Mouse (Mus musculus) CH12.LX (cell line): ENCODE data around the gene Dpp4. TPM values are rescaled to one million over a fixed set of nuclear protein-coding genes. Genes with fewer than 3 reads are reported as not detected.

ENCODE experiments used
- DNase-seq: peaks from one replicate; pipeline ENCODE4 v3.0.0-alpha.2; 2013; ENCODE audit errors: extremely low read depth
- H3K27ac ChIP-seq: 2 replicates; pipeline ENCODE4 v1.5.1; 2012; ENCODE audit warnings: low read depth, mild to moderate bottlenecking, control low read depth, moderate library complexity; ENCODE audit not compliant: insufficient read depth
- H3K27me3 ChIP-seq: replicated peaks from 2 replicates; pipeline ENCODE3; 2012; ENCODE audit warnings: inconsistent platforms
- H3K36me3 ChIP-seq, 2 experiments: replicated peaks in 1 of 2; 2 replicates each; pipeline versions ENCODE3 to v1.6.1; 2012; ENCODE audit warnings: inconsistent platforms in 1 of 2, low read length in 1 of 2, mild to moderate bottlenecking in 1 of 2, mixed read lengths in 1 of 2, moderate library complexity in 1 of 2; ENCODE audit not compliant: control insufficient read depth in 1 of 2, insufficient read depth in 1 of 2
- H3K4me1 ChIP-seq, 2 experiments: 2 replicates each; pipeline ENCODE4 v1.6.1; 2012; ENCODE audit warnings: inconsistent platforms in 1 of 2, moderate library complexity in 1 of 2; ENCODE audit not compliant: insufficient read depth in 2 of 2, control insufficient read depth in 1 of 2
- H3K4me2 ChIP-seq: 2 replicates; pipeline ENCODE4 v1.6.1; 2012; ENCODE audit warnings: low read depth, mild to moderate bottlenecking, control low read depth; ENCODE audit not compliant: poor library complexity, insufficient read depth, severe bottlenecking
- H3K4me3 ChIP-seq, 3 experiments: fragments of 150-350 bp in 1 of 3; sonication (generic) in 1 of 3; replicated peaks in 1 of 3; 2 replicates each; pipeline versions ENCODE3 to v1.5.1; 2011 to 2012; ENCODE audit warnings: low read depth in 2 of 3, low read length in 2 of 3, mild to moderate bottlenecking in 2 of 3, moderate library complexity in 2 of 3, control low read depth in 1 of 3, improper control_type of control experiment in 1 of 3, inconsistent platforms in 1 of 3, mixed read lengths in 1 of 3; ENCODE audit not compliant: poor library complexity in 1 of 3
- H3K79me2 ChIP-seq: replicated peaks from 2 replicates; pipeline ENCODE4 v1.6.1; 2012; ENCODE audit warnings: mild to moderate bottlenecking, moderate library complexity; ENCODE audit not compliant: control insufficient read depth, poor library complexity, insufficient read depth, severe bottlenecking; ENCODE audit errors: extremely low read depth
- H3K9ac ChIP-seq: 2 replicates; pipeline ENCODE4 v1.6.1; 2012; ENCODE audit warnings: low read depth, mild to moderate bottlenecking, control low read depth, moderate library complexity; ENCODE audit not compliant: insufficient read depth
- H3K9me3 ChIP-seq: replicated peaks from 2 replicates; pipeline ENCODE3; 2012; ENCODE audit warnings: low read length, inconsistent platforms, mixed read lengths
- BHLHE40 ChIP-seq: IDR thresholded peaks from 2 replicates; pipeline ENCODE4 v1.6.1; 2011; ENCODE audit warnings: mild to moderate bottlenecking, low read depth, low read length, improper control_type of control experiment
- CHD1 ChIP-seq: IDR thresholded peaks from 2 replicates; pipeline ENCODE4 v1.6.1; 2012; ENCODE audit warnings: low read depth, low read length, improper control_type of control experiment, inconsistent platforms
- CHD2 ChIP-seq: IDR thresholded peaks from 2 replicates; pipeline ENCODE4 v1.6.1; 2011; ENCODE audit warnings: low read length, improper control_type of control experiment
- CTCF ChIP-seq, 2 experiments: IDR thresholded peaks in 1 of 2; conservative IDR thresholded peaks in 1 of 2; 2 replicates each; pipeline ENCODE4 v1.5.1; 2011 to 2012; ENCODE audit warnings: low read depth in 2 of 2, low read length in 2 of 2, improper control_type of control experiment in 1 of 2, inconsistent platforms in 1 of 2, mild to moderate bottlenecking in 1 of 2, moderate library complexity in 1 of 2
- E2F4 ChIP-seq: IDR thresholded peaks from 2 replicates; pipeline ENCODE4 v1.6.1; 2011; ENCODE audit warnings: low read depth, low read length, improper control_type of control experiment; ENCODE audit not compliant: insufficient replicate concordance
- ELF1 ChIP-seq: IDR thresholded peaks from 2 replicates; pipeline ENCODE4 v1.6.1; 2014; ENCODE audit warnings: low read depth, mild to moderate bottlenecking, inconsistent platforms, low read length, improper control_type of control experiment
- EP300 ChIP-seq: IDR thresholded peaks from 2 replicates; pipeline ENCODE4 v1.6.1; 2011; ENCODE audit warnings: low read length, improper control_type of control experiment
- ETS1 ChIP-seq: conservative IDR thresholded peaks from 2 replicates; pipeline ENCODE4 v1.6.1; 2012; ENCODE audit warnings: low read depth, mild to moderate bottlenecking, inconsistent platforms, low read length, improper control_type of control experiment, moderate library complexity
- GABPA ChIP-seq: IDR thresholded peaks from 2 replicates; pipeline ENCODE4 v1.6.1; 2012; ENCODE audit warnings: low read depth, low read length, improper control_type of control experiment, inconsistent platforms; ENCODE audit not compliant: insufficient replicate concordance
- HCFC1 ChIP-seq: IDR thresholded peaks from 2 replicates; pipeline ENCODE4 v1.6.1; 2012; ENCODE audit warnings: low read depth, mild to moderate bottlenecking, inconsistent platforms, low read length, improper control_type of control experiment
- IRF4 ChIP-seq: IDR thresholded peaks from 2 replicates; pipeline ENCODE4 v1.6.1; 2014; ENCODE audit warnings: low read depth, mild to moderate bottlenecking, inconsistent platforms, low read length, improper control_type of control experiment
- JUN ChIP-seq: IDR thresholded peaks from 2 replicates; pipeline ENCODE4 v1.6.1; 2011; ENCODE audit warnings: low read depth, mild to moderate bottlenecking, low read length, improper control_type of control experiment, moderate library complexity; ENCODE audit not compliant: insufficient read depth
- JUND ChIP-seq: conservative IDR thresholded peaks from 2 replicates; pipeline ENCODE4 v1.6.1; 2011; ENCODE audit warnings: low read depth, low read length, improper control_type of control experiment
- KAT2A ChIP-seq: IDR thresholded peaks from 2 replicates; pipeline ENCODE4 v1.6.1; 2012; ENCODE audit warnings: low read length, improper control_type of control experiment, inconsistent platforms; ENCODE audit not compliant: insufficient replicate concordance
- MAFK ChIP-seq: IDR thresholded peaks from 2 replicates; pipeline ENCODE4 v1.6.1; 2011; ENCODE audit warnings: low read length, improper control_type of control experiment; ENCODE audit not compliant: insufficient replicate concordance
- MAX ChIP-seq: IDR thresholded peaks from 2 replicates; pipeline ENCODE4 v1.6.1; 2011; ENCODE audit warnings: low read length, improper control_type of control experiment
- MAZ ChIP-seq: IDR thresholded peaks from 2 replicates; pipeline ENCODE4 v1.6.1; 2012; ENCODE audit warnings: low read depth, mild to moderate bottlenecking, inconsistent platforms, low read length, improper control_type of control experiment, moderate library complexity
- MEF2A ChIP-seq: IDR thresholded peaks from 2 replicates; pipeline ENCODE4 v1.6.1; 2014; ENCODE audit warnings: low read depth, mild to moderate bottlenecking, inconsistent platforms, low read length, improper control_type of control experiment, borderline replicate concordance
- MXI1 ChIP-seq: IDR thresholded peaks from 2 replicates; pipeline ENCODE4 v1.6.1; 2011; ENCODE audit warnings: mild to moderate bottlenecking, low read depth, low read length, improper control_type of control experiment
- MYC ChIP-seq: IDR thresholded peaks from 2 replicates; pipeline ENCODE4 v1.6.1; 2011; ENCODE audit warnings: low read depth, mild to moderate bottlenecking, improper control_type of control experiment, low read length
- NELFE ChIP-seq: IDR thresholded peaks from 2 replicates; pipeline ENCODE4 v1.6.1; 2011; ENCODE audit warnings: low read depth, low read length, improper control_type of control experiment
- NRF1 ChIP-seq: IDR thresholded peaks from 2 replicates; pipeline ENCODE4 v1.6.1; 2014; ENCODE audit warnings: low read depth, mild to moderate bottlenecking, inconsistent platforms, low read length, improper control_type of control experiment, moderate library complexity
- PAX5 ChIP-seq: IDR thresholded peaks from 2 replicates; pipeline ENCODE4 v1.6.1; 2012; ENCODE audit warnings: low read length, inconsistent platforms, mixed read lengths
- POLR2A ChIP-seq: IDR thresholded peaks from 2 replicates; pipeline ENCODE4 v1.6.1; 2011; ENCODE audit warnings: low read depth, mild to moderate bottlenecking, improper control_type of control experiment, low read length
- POLR2AphosphoS2 ChIP-seq: IDR thresholded peaks from 2 replicates; pipeline ENCODE4 v1.6.1; 2011; ENCODE audit warnings: low read depth, low read length, improper control_type of control experiment
- RAD21 ChIP-seq: IDR thresholded peaks from 2 replicates; pipeline ENCODE4 v1.6.1; 2011; ENCODE audit warnings: low read depth, mild to moderate bottlenecking, low read length, improper control_type of control experiment, moderate library complexity
- RCOR1 ChIP-seq: conservative IDR thresholded peaks from 2 replicates; pipeline ENCODE4 v1.6.1; 2012; ENCODE audit warnings: low read depth, mild to moderate bottlenecking, inconsistent platforms, low read length, improper control_type of control experiment
- SIN3A ChIP-seq: IDR thresholded peaks from 2 replicates; pipeline ENCODE4 v1.6.1; 2012; ENCODE audit warnings: low read length, improper control_type of control experiment, inconsistent platforms
- SMC3 ChIP-seq: IDR thresholded peaks from 2 replicates; pipeline ENCODE4 v1.6.1; 2011; ENCODE audit warnings: low read depth, low read length, improper control_type of control experiment
- TBP ChIP-seq: conservative IDR thresholded peaks from 2 replicates; pipeline ENCODE4 v1.6.1; 2011; ENCODE audit warnings: low read depth, low read length, improper control_type of control experiment
- TCF12 ChIP-seq: IDR thresholded peaks from 2 replicates; pipeline ENCODE4 v1.6.1; 2014; ENCODE audit warnings: low read depth, mild to moderate bottlenecking, inconsistent platforms, low read length, improper control_type of control experiment
- UBTF ChIP-seq: IDR thresholded peaks from 2 replicates; pipeline ENCODE4 v1.6.1; 2012; ENCODE audit warnings: low read depth, mild to moderate bottlenecking, inconsistent platforms, low read length, improper control_type of control experiment, moderate library complexity
- USF1 ChIP-seq: IDR thresholded peaks from 2 replicates; pipeline ENCODE4 v1.6.1; 2014; ENCODE audit warnings: low read depth, mild to moderate bottlenecking, inconsistent platforms, low read length, improper control_type of control experiment
- USF2 ChIP-seq: conservative IDR thresholded peaks from 2 replicates; pipeline ENCODE4 v1.6.1; 2011; ENCODE audit warnings: low read depth, low read length, improper control_type of control experiment
- ZC3H11A ChIP-seq: IDR thresholded peaks from 2 replicates; pipeline ENCODE4 v1.6.1; 2012; ENCODE audit warnings: low read depth, mild to moderate bottlenecking, inconsistent platforms, low read length, improper control_type of control experiment
- ZKSCAN1 ChIP-seq: IDR thresholded peaks from 2 replicates; pipeline ENCODE4 v1.6.1; 2012; ENCODE audit warnings: low read depth, inconsistent platforms, low read length, improper control_type of control experiment, borderline replicate concordance
- ZMIZ1 ChIP-seq: IDR thresholded peaks from 2 replicates; pipeline ENCODE4 v1.6.1; 2012; ENCODE audit warnings: low read depth, mild to moderate bottlenecking, inconsistent platforms, low read length, improper control_type of control experiment
- ZNF384 ChIP-seq: IDR thresholded peaks from 2 replicates; pipeline ENCODE4 v1.6.1; 2012; ENCODE audit warnings: low read depth, low read length, improper control_type of control experiment, inconsistent platforms
- dilution Hi-C: fragments of 300-500 bp; cut with MboI; formaldehyde crosslinking; loops from 2 replicates; pipeline ENCODE4 v1.14.3; 2020; ENCODE audit warnings: low sequenced_read_pairs; ENCODE audit not compliant: extremely low pct_unique_long_range_greater_than_20kb, extremely low pct_ligation_motif_present
- in situ Hi-C: fragments of 300-500 bp; cut with MboI; formaldehyde crosslinking; loops from 3 replicates; pipeline ENCODE4 v1.14.3; 2019; ENCODE audit warnings: low sequenced_read_pairs, low pct_ligation_motif_present, low pct_unique_long_range_greater_than_20kb, mixed read lengths
- polyA plus RNA-seq: library from polyadenylated mRNA; unstranded; fragments of >175 nt; gene quantifications from 2 replicates; pipeline ENCODE4 v1.2.1, GENCODE M21; 2012; ENCODE audit warnings: low read depth; ENCODE audit not compliant: insufficient read length
- total RNA-seq, 2 experiments: library from RNA; depleted of rRNA; stranded (reverse); fragments of 300-350 nt in 1 of 2; fragments of >200 nt in 1 of 2; gene quantifications; 2 replicates each; pipeline ENCODE4 v1.2.3; 2012 to 2014

Gene Dpp4
- total and polyA plus RNA-seq, 3 experiments: 0.04 to 3.6 (median 0.29) TPM

DNA sequence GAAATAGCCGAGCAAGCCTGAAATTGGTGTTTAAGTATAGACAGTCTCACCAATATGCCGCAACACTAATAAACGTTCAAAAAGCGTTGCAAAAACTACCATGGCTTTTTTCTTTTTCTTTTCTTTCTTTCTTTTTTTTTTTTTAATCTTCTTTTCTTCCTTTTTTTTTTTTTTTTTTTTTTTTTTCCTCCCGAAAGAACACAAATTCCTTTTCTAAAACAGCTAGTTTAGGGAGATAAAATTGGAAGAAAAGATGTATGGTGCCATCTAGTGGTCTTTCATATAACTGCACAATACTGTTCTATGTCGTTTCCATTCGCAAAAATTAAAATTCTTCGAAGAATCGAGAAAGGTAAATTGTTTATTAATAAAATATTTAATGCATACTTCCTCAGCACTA is 46.0 kb upstream of the Dpp4 start:
- H3K4me2 ChIP-seq: no peak overlapping the region
- H3K27me3 ChIP-seq: no peaks in the 10 kb centered on the region
- no peak overlapping the region for H3K27ac ChIP-seq
- H3K79me2 ChIP-seq: no peaks in the 10 kb centered on the region
- H3K9me3 ChIP-seq: peaks cover 6% of the 10 kb centered on the region
- DNase-seq: peak; percentile 74
- peaks cover 0 to 6% of the 10 kb centered on the region in 2 experiments for H3K36me3 ChIP-seq
- peak overlapping the region in 2 of 3 experiments; percentile 41 to 60 for H3K4me3 ChIP-seq
- H3K9ac ChIP-seq: no peak overlapping the region; the same call in 1 of the 2 replicates
- peaks cover 11 to 28% of the 10 kb centered on the region in 2 experiments for H3K4me1 ChIP-seq
- dilution Hi-C loops (no loop called here), in situ Hi-C loops (loop anchor here (5.0 to 25.0 kb wide), 2 partner anchors 169 to 471 kb away; no protein-coding TSS in a partner anchor)
- TF ChIP-seq ZNF384: peak; percentile 98
- no peak for TF ChIP-seq POLR2AphosphoS2
- no peak for TF ChIP-seq NRF1
- TF ChIP-seq UBTF: no peak
- TF ChIP-seq GABPA: no peak
- TF ChIP-seq USF2: no peak
- no peak for TF ChIP-seq MAX
- 0 out of 2 replicates have a peak, but pooled peaks have one; percentile 7 for TF ChIP-seq TBP
- no peak for TF ChIP-seq KAT2A
- TF ChIP-seq BHLHE40: no peak
- TF ChIP-seq ELF1: no peak
- TF ChIP-seq JUN: no peak; the same call in 1 of the 2 replicates
- TF ChIP-seq HCFC1: no peak
- no peak for TF ChIP-seq EP300
- no peak for TF ChIP-seq POLR2A
- peak; percentile 87 for TF ChIP-seq RAD21
- TF ChIP-seq PAX5: no peak
- TF ChIP-seq IRF4: peak; percentile 13; the same call in 1 of the 2 replicates
- peak; percentile 15 to 73; a peak in 2 of 4 replicates for TF ChIP-seq CTCF (conservative IDR thresholded peaks at IDR 0.05 in 1 of 2, IDR thresholded peaks at IDR 0.05 in 1 of 2; ENCODE audit: low read depth in 2 of 2, low read length in 2 of 2)
- TF ChIP-seq MXI1: no peak
- TF ChIP-seq MAZ: no peak
- 0 out of 2 replicates have a peak, but pooled peaks have one; percentile 63 for TF ChIP-seq CHD1
- TF ChIP-seq SMC3: peak; percentile 72
- no peak for TF ChIP-seq MAFK
- TF ChIP-seq MYC: no peak
- TF ChIP-seq ZMIZ1: no peak
- no peak for TF ChIP-seq NELFE
- TF ChIP-seq ETS1: no peak
- peak; percentile 61; the same call in 1 of the 2 replicates for TF ChIP-seq JUND
- no peak for TF ChIP-seq SIN3A
- no peak for TF ChIP-seq CHD2
- TF ChIP-seq ZKSCAN1: no peak
- TF ChIP-seq ZC3H11A: peak; percentile 86
- TF ChIP-seq RCOR1: no peak
- TF ChIP-seq TCF12: no peak
- TF ChIP-seq E2F4: 0 out of 2 replicates have a peak, but pooled peaks have one; percentile 49
- no peak for TF ChIP-seq USF1
- TF ChIP-seq MEF2A: no peak
